In genomic region chr2:69582068-69582467, GRCm38 (mm10) we compare ENCODE assay signal across 1 mouse cellular context. TPM values are rescaled to one million over a fixed set of nuclear protein-coding genes. Genes with fewer than 3 reads are reported as not detected.
"Had no signal": no experiment of that assay in that cellular context is flagged by ENCODE, and none has a peak within 500 bp of the region (broad histone marks: within the 10 kb centered on the region; RNA-seq: fewer than 3 reads in every experiment).

No protein-coding gene starts in this region.

RNA-seq across cellular contexts. Expression of gene Lrp2, which starts 3.8 kb away (rescaled TPM):
- polyA plus RNA-seq: erythroblast, embryonic 14.5 days had no signal
